Mouse (Mus musculus) ES-Bruce4 (cell line): ENCODE results near the gene Abcc9. TPM values are rescaled to one million over a fixed set of nuclear protein-coding genes. Genes with fewer than 3 reads are reported as not detected.

Experiments used
- H3K27ac ChIP-seq: 2 replicates; pipeline ENCODE4 v1.5.1; 2012; ENCODE audit warnings: low read length, inconsistent platforms; ENCODE audit not compliant: insufficient read depth
- H3K27me3 ChIP-seq: 2 replicates; pipeline ENCODE4 v1.6.1; 2012; ENCODE audit warnings: mild to moderate bottlenecking, low read length, inconsistent platforms; ENCODE audit not compliant: control insufficient read depth, poor library complexity, insufficient read depth, severe bottlenecking
- H3K36me3 ChIP-seq: 2 replicates; pipeline ENCODE4 v1.6.1; 2012; ENCODE audit warnings: inconsistent platforms, mild to moderate bottlenecking, low read length, moderate library complexity; ENCODE audit not compliant: control insufficient read depth, poor library complexity, insufficient read depth, severe bottlenecking
- H3K4me1 ChIP-seq: one replicate; pipeline ENCODE4 v1.8.1; 2011; ENCODE audit warnings: low read length; ENCODE audit not compliant: control insufficient read depth, insufficient read depth
- H3K4me3 ChIP-seq: 2 replicates; pipeline ENCODE4 v1.5.1; 2011; ENCODE audit warnings: low read depth, mild to moderate bottlenecking, low read length
- H3K9ac ChIP-seq: 2 replicates; pipeline ENCODE4 v1.6.1; 2012; ENCODE audit warnings: low read depth, mild to moderate bottlenecking, inconsistent platforms; ENCODE audit not compliant: poor library complexity, severe bottlenecking
- H3K9me3 ChIP-seq: replicated peaks from 2 replicates; pipeline ENCODE4 v1.6.1; 2012; ENCODE audit warnings: mild to moderate bottlenecking, low read length, inconsistent platforms; ENCODE audit not compliant: control insufficient read depth, poor library complexity, insufficient read depth, severe bottlenecking
- CTCF ChIP-seq: IDR thresholded peaks from one replicate; pipeline ENCODE4 v1.8.1; 2011; ENCODE audit warnings: low read depth, low read length
- EP300 ChIP-seq: IDR thresholded peaks from 2 replicates; pipeline ENCODE4 v1.6.1; 2011; ENCODE audit warnings: low read depth, low read length; ENCODE audit not compliant: insufficient read depth
- POLR2A ChIP-seq: IDR thresholded peaks from one replicate; pipeline ENCODE4 v1.8.1; 2011; ENCODE audit warnings: low read length; ENCODE audit not compliant: insufficient read depth
- polyA plus RNA-seq: library from polyadenylated mRNA; stranded (reverse); fragments of >200 nt; gene quantifications from 2 replicates; pipeline ENCODE4 v1.2.4, GENCODE M21; 2011; ENCODE audit warnings: low read depth; ENCODE audit not compliant: missing spikeins, insufficient read depth, insufficient read length

Abcc9 gene
- polyA plus RNA-seq, 1 experiment, result 0.36 TPM

DNA sequence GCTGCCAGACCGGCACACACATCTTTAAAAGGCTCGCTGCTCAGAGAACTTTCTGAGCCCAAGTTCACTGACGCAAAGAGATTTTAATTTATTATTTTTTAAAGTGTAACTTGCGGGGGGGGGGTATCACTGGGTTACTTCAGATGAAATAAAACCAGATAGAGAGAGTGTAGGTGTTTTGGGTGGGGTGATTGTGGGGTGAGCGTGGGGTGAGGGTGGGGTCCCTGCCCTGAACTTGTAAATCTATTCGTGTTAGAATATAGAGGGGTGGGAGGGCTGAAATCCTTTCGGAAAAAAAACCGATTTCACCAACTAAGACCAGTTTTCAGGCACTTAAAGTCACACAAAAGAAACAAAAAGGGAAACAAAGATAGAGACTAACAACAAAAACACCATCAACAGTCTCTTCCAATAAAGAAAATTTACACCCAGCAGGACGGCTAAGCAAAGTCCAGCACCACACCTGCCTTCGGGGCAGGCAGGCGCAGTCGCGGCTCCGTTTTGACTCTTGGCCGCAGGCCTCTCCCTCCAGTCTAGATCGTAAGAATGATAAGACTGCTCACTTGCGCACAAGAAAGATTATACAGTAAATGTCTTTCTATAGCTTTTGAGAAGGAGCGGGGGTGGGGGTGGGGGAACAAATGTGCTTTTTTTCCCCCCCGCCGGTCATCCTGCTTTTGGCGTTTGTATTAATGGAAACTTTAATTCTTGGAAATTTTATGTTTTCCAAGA, 130.3 kb downstream of the Abcc9 start:
- Histone ChIP-seq H3K27me3 (no peaks in the 10 kb centered on the region), H3K4me1 (no peaks in the 10 kb centered on the region)

DNA sequence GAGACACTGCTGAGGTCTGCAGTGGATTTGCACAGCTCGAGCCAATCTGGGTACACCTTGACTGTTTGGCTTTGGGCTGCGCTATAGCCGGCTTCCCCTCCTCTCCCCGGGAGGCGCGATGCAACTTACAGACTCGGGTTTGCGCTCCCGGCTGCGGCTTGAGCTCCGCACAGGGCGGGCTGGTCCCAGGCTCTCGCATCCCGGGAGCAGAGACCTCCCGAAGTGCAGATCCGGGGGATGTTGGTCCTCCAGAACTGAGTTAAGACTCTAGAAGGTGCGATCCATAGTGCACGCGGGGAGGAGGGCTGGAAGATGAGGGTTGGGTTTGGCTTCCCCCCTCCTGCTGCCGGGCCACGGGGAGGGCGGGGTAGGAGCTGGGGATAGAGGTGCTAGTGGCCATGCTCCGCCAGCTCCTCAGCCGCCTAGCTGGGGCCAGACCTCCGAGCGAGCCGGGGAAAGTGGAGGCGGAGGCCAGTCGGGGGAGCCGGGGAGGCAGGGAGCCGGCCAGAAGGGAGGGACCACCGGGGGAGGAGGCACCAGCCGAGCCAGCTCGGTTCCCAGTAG, 131.0 kb downstream of the Abcc9 start, which contains the start of gene Kcnj8:
Gene Kcnj8 (minus strand): TSS at position 560 of the 564 bp plus-strand sequence.
- H3K4me3 ChIP-seq, result peak within 1 kb of the TSS; percentile 64
- H3K27ac ChIP-seq, result no peak within 1 kb of the TSS
- no peaks in the 10 kb centered on the region for H3K9me3 ChIP-seq
- TF ChIP-seq POLR2A (no peak), EP300 (no peak), CTCF (no peak)
- no peaks in the 10 kb centered on the region for H3K4me1 ChIP-seq
- no peaks in the 10 kb centered on the region for H3K27me3 ChIP-seq
- no peaks in the 10 kb centered on the region for H3K36me3 ChIP-seq
- H3K9ac ChIP-seq, result peak within 1 kb of the TSS; percentile 42

More for the DNA sequence above, 130.3 kb downstream of the Abcc9 start:
- H3K9ac ChIP-seq, result peak overlapping the region; percentile 42
- no peak for TF ChIP-seq POLR2A
- 0 out of 2 replicates have a peak, but pooled peaks have one; percentile 59 for TF ChIP-seq EP300
- H3K9me3 ChIP-seq, result no peaks in the 10 kb centered on the region
- H3K4me3 ChIP-seq, result peak overlapping the region; percentile 64
- no peaks in the 10 kb centered on the region for H3K36me3 ChIP-seq
- H3K27ac ChIP-seq, result no peak overlapping the region

DNA sequence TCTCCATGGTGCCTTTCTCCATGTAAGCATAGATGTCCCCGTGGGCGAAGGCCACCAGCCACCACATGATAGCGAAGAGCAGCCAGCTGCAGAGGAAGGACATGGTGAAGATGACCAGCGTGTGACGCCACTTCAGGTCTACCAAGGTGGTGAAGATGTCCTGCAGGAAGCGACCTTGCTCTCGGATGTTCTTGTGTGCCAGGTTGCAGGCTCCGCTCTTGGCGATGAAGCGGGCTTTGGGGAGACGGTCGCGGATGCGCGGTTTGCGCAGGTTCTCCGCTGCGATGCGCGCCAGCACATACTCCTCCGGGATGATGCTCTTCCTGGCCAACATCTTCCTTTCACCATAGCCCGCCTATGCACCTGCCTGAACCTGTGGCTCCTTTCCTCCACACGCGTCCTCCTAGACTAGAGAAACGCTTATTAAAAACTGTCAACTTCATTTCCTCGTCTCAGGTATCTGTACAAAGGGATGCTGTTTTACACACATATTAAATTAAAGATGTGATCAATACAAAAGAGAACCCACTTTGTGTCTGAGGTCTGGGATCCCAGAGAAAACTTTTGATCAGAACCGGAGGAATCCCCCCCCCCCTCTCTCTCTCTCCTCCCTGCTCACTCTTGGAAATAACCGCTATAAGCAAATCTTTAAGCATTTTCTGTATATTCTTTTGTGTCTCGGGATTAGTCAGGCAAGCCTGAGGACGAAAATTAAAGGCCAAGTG, 131.9 kb downstream of the Abcc9 start:
- no peak overlapping the region for H3K9ac ChIP-seq

DNA sequence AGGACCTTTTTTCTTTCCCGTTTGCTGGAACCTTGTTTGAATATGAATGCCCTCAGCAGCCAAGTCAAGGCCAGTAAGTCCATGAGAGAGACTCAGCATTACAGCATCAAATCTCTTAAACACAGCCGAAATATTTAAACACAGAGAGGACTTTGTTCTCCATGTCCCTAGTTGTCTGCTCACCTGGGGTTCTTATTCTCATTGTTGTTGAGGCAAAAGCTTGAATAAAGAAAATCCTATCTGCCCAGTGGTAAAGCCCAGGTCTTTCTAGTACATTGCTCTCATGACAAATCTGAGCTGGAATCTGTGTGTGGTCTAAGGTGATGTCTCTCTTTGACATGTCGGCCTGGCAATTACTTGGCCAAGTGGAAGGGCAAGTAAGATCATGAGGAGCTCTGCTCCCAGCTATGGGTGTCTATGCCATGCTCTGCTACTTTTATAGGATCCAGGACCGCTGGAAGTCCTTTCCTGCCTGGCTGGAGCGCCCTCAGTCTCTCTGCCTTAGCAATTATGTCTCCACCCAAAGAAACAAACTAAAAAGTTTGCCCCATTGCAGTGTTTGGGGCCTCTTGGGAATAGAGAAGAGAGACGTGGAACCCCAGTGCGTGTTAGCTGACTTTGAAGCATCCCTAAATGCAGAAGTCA, 133.3 kb downstream of the Abcc9 start:
- Histone ChIP-seq H3K9me3 (no peaks in the 10 kb centered on the region), H3K9ac (no peak overlapping the region), H3K36me3 (no peaks in the 10 kb centered on the region), H3K4me1 (no peaks in the 10 kb centered on the region), H3K27me3 (no peaks in the 10 kb centered on the region), H3K27ac (no peak overlapping the region), H3K4me3 (no peak overlapping the region)
- TF ChIP-seq CTCF, result no peak
- no peak for TF ChIP-seq POLR2A
- TF ChIP-seq EP300, result no peak

More for the DNA sequence above, 131.9 kb downstream of the Abcc9 start:
- no peak overlapping the region for H3K27ac ChIP-seq
- H3K4me3 ChIP-seq, result no peak overlapping the region
- no peaks in the 10 kb centered on the region for H3K9me3 ChIP-seq
- no peaks in the 10 kb centered on the region for H3K36me3 ChIP-seq
- no peak for TF ChIP-seq EP300
- no peak for TF ChIP-seq CTCF
- no peak for TF ChIP-seq POLR2A
- H3K4me1 ChIP-seq, result no peaks in the 10 kb centered on the region
- H3K27me3 ChIP-seq, result no peaks in the 10 kb centered on the region

DNA sequence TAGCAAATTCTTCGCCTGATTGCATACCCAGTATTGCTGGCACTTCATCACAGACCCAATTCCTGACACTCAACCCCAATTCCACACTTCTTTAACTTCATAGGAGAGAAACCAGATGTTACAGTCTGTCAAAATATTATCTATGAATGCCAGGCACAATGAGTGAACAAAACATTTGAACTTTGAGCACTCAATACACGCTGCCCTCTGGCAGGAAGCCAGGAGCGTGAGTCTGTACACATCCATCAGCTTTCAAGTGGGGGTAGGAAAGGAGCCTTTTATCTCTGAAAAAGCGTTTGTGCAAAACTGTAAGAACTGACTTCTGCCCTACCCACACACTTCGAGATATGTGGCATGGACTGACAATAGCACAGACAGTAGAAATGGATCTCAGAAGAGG, 134.7 kb downstream of the Abcc9 start:
- H3K9me3 ChIP-seq, result no peaks in the 10 kb centered on the region
- H3K27ac ChIP-seq, result no peak overlapping the region
- no peak overlapping the region for H3K9ac ChIP-seq
- TF ChIP-seq EP300 (no peak), CTCF (no peak), POLR2A (no peak)
- no peaks in the 10 kb centered on the region for H3K27me3 ChIP-seq
- H3K36me3 ChIP-seq, result no peaks in the 10 kb centered on the region
- no peaks in the 10 kb centered on the region for H3K4me1 ChIP-seq
- H3K4me3 ChIP-seq, result no peak overlapping the region
